Mouse (Mus musculus) hindbrain, embryonic 14.5 days (tissue): ENCODE data around the gene Zfand6. TPM values are rescaled to one million over a fixed set of nuclear protein-coding genes. Genes with fewer than 3 reads are reported as not detected.

ENCODE experiments used
- ATAC-seq: fragments of 200-750 bp; cut with Nextera tagmentation; 2 replicates; pipeline ENCODE4 v1.8.0; 2017; ENCODE audit warnings: moderate number of reproducible peaks, mild to moderate bottlenecking, moderate TSS enrichment, moderate library complexity; ENCODE audit not compliant: low FRiP score
- DNase-seq: peaks from one replicate; pipeline ENCODE4 v3.0.0-alpha.2; 2015; ENCODE audit warnings: low spot score
- H3K27ac ChIP-seq: fragments of 300-500 bp; sonication (generic); 2 replicates; pipeline ENCODE4 v1.5.1; 2014; ENCODE audit warnings: mild to moderate bottlenecking, moderate library complexity
- H3K27me3 ChIP-seq: fragments of 300-500 bp; sonication (generic); 2 replicates; pipeline ENCODE4 v1.6.1; 2014; ENCODE audit warnings: mild to moderate bottlenecking, low read length, mixed read lengths; ENCODE audit not compliant: control insufficient read depth, insufficient read depth
- H3K36me3 ChIP-seq: fragments of 300-500 bp; sonication (generic); replicated peaks from 2 replicates; pipeline ENCODE4 v1.6.1; 2014; ENCODE audit not compliant: control insufficient read depth, insufficient read depth
- H3K4me1 ChIP-seq: fragments of 300-500 bp; sonication (generic); replicated peaks from 2 replicates; pipeline ENCODE4 v1.6.1; 2014; ENCODE audit warnings: antibody characterized with exemption, low read length, mixed read lengths; ENCODE audit not compliant: control insufficient read depth, insufficient read depth
- H3K4me2 ChIP-seq: fragments of 300-500 bp; sonication (generic); replicated peaks from 2 replicates; pipeline ENCODE4 v1.6.1; 2014; ENCODE audit warnings: mild to moderate bottlenecking, moderate library complexity
- H3K4me3 ChIP-seq: fragments of 300-500 bp; sonication (generic); replicated peaks from 2 replicates; pipeline ENCODE4 v1.5.1; 2014; ENCODE audit warnings: mild to moderate bottlenecking, low read length
- H3K9ac ChIP-seq: fragments of 300-500 bp; sonication (generic); 2 replicates; pipeline ENCODE4 v1.6.1; 2014
- H3K9me3 ChIP-seq: fragments of 300-500 bp; sonication (generic); 2 replicates; pipeline ENCODE4 v1.6.1; 2016; ENCODE audit warnings: low read length; ENCODE audit not compliant: control insufficient read depth
- WGBS: fragments of 180-500 bp; shearing (Covaris S2); extraction: QIAGEN DNeasy Blood & Tissue Kit; methylation state at CpG from one replicate; pipeline ENCODE4 v1.1.7; 2014; 5-methylcytosine and 5-hydroxymethylcytosine counted together
- polyA plus RNA-seq: library from polyadenylated mRNA; unstranded; fragments of >200 nt; fragmentation: Nextera tagmentation; extraction: Ambion mirVana; gene quantifications from 2 replicates; pipeline ENCODE4 v1.2.1, GENCODE M21; 2014

Zfand6 gene
- polyA plus RNA-seq, 1 experiment from 2014 or later: 217 TPM

DNA sequence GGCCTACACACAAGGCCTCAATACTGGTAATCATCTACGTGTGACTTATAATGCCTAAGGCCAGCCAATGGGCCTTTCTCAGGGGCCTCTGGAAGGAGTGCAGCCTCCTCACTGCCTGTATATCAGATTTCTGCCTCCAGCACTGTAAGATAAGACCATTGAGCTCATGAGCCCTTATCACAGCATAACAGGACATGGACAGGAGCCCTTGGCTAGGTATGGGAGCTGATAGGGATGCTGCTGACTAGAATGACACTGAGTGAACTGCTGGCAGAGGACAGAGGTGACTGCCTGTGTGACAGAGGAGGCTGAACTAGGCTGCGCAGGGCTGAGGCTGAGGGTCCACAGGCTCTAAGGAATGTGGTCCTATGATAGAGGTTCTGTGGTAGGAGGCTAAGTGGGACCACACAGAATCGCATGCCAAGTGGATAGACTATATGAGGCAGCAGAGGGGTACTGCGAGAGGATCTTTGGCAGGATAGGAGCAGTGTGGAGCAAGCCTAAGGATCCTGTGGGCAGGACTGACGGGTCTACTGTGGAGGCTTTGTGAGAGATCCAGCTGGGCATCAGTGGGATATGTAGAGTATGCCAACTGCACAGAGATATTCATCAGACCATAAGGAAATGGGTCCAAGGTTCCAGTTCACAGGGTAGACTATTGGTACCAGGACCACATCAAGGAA, 102.5 kb downstream of the Zfand6 start:
- H3K4me1 ChIP-seq: no peaks in the 10 kb centered on the region
- H3K27me3 ChIP-seq: no peaks in the 10 kb centered on the region
- DNase-seq (no peak), ATAC-seq (no peak)
- H3K36me3 ChIP-seq: no peaks in the 10 kb centered on the region
- H3K4me2 ChIP-seq: no peak overlapping the region
- 85% methylated on average over 5 of the region's 5 CpGs for WGBS
- no peak overlapping the region for H3K4me3 ChIP-seq
- H3K9ac ChIP-seq: no peak overlapping the region
- no peaks in the 10 kb centered on the region for H3K9me3 ChIP-seq
- H3K27ac ChIP-seq: no peak overlapping the region

- no peak overlapping the region for H3K4me3 ChIP-seq
- H3K9ac ChIP-seq: no peak overlapping the region
- no peaks in the 10 kb centered on the region for H3K4me1 ChIP-seq
- DNase-seq (no peak), ATAC-seq (peak; percentile 52; the same call in 1 of the 2 replicates)
- no peaks in the 10 kb centered on the region for H3K9me3 ChIP-seq
- H3K27me3 ChIP-seq: no peaks in the 10 kb centered on the region
- no peak overlapping the region for H3K27ac ChIP-seq
- 45% methylated on average over 3 of the region's 3 CpGs for WGBS
- H3K36me3 ChIP-seq: no peaks in the 10 kb centered on the region
- no peak overlapping the region for H3K4me2 ChIP-seq
Measured at GRCm38 (mm10) chr7:84586360-84587100, 103.2 kb downstream of the Zfand6 start.

GRCm38 (mm10) chr7:84585086-84585485, 104.7 kb downstream of the Zfand6 start:
- Histone ChIP-seq H3K36me3 (no peaks in the 10 kb centered on the region), H3K9ac (no peak overlapping the region), H3K4me1 (no peaks in the 10 kb centered on the region), H3K27ac (no peak overlapping the region), H3K4me3 (no peak overlapping the region), H3K4me2 (no peak overlapping the region), H3K9me3 (no peaks in the 10 kb centered on the region), H3K27me3 (no peaks in the 10 kb centered on the region)
- DNase-seq (no peak), ATAC-seq (no peak)
- 93% methylated on average over 4 of the region's 4 CpGs for WGBS

DNA sequence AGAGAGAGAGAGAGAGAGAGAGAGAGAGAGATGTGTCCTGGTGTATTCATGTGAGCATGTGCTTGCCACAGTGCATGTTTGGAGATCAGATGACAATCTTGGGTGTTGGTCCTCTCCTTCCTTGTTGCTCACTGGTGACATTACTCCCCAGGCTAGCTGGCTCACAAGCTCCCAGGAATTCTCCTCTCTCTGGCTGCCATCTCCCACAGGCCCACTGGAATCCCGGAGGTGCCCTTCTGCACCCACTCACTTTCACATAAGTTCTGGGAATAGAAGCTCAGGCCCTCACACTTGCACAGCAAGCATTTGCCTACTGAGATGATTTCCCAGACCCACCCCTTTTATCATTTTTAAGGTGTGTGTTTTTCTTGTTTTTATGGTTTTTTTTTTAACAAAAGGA, 110.0 kb downstream of the Zfand6 start:
- Histone ChIP-seq H3K4me1 (no peaks in the 10 kb centered on the region), H3K4me3 (no peak overlapping the region), H3K27me3 (no peaks in the 10 kb centered on the region), H3K27ac (no peak overlapping the region), H3K9ac (no peak overlapping the region), H3K9me3 (no peaks in the 10 kb centered on the region), H3K36me3 (no peaks in the 10 kb centered on the region), H3K4me2 (no peak overlapping the region)
- DNase-seq: no peak
- WGBS: 88% methylated on average over 1 of the region's 1 CpGs
- no peak for ATAC-seq

DNA sequence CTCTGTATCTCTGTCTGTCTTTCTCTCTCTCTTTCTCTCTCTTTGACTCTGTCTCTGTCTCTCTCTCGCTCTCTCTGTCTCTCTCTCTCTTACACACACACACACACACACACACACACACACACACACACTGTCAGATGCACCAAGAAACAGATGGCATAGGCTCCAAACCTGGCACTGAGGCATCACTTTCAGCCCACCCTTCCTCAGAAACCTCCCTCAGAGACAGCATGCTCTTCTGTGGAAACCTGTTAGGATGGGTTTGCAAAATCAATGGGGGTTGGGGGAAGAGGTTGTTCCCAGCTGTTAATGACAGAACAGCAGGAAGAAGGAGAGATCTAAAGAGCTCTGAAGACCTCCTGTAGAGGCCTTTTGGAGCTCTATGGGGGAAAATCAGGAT, 110.9 kb downstream of the Zfand6 start:
- Histone ChIP-seq H3K4me1 (no peaks in the 10 kb centered on the region), H3K4me2 (no peak overlapping the region), H3K4me3 (no peak overlapping the region), H3K9me3 (no peaks in the 10 kb centered on the region), H3K27me3 (no peaks in the 10 kb centered on the region), H3K9ac (no peak overlapping the region), H3K27ac (no peak overlapping the region), H3K36me3 (no peaks in the 10 kb centered on the region)
- WGBS: no CpG with 5 or more reads among the region's 1 CpGs
- DNase-seq (no peak), ATAC-seq (no peak)

- ATAC-seq: no peak
- Histone ChIP-seq H3K27ac (no peak overlapping the region), H3K4me3 (no peak overlapping the region), H3K4me1 (no peaks in the 10 kb centered on the region), H3K9ac (no peak overlapping the region), H3K9me3 (no peaks in the 10 kb centered on the region), H3K4me2 (no peak overlapping the region), H3K36me3 (no peaks in the 10 kb centered on the region), H3K27me3 (no peaks in the 10 kb centered on the region)
- WGBS: 85% methylated on average over 2 of the region's 2 CpGs
- no peak for DNase-seq
Measured at GRCm38 (mm10) chr7:84577034-84577433, 112.7 kb downstream of the Zfand6 start.

GRCm38 (mm10) chr7:84566200-84566599, 123.6 kb downstream of the Zfand6 start:
- no peak overlapping the region for H3K9ac ChIP-seq
- H3K27ac ChIP-seq: no peak overlapping the region
- H3K4me1 ChIP-seq: no peaks in the 10 kb centered on the region
- no peaks in the 10 kb centered on the region for H3K27me3 ChIP-seq
- no peak overlapping the region for H3K4me3 ChIP-seq
- no peaks in the 10 kb centered on the region for H3K9me3 ChIP-seq
- ATAC-seq (no peak), DNase-seq (no peak)
- 81% methylated on average over 6 of the region's 6 CpGs for WGBS
- no peaks in the 10 kb centered on the region for H3K36me3 ChIP-seq
- no peak overlapping the region for H3K4me2 ChIP-seq

DNA sequence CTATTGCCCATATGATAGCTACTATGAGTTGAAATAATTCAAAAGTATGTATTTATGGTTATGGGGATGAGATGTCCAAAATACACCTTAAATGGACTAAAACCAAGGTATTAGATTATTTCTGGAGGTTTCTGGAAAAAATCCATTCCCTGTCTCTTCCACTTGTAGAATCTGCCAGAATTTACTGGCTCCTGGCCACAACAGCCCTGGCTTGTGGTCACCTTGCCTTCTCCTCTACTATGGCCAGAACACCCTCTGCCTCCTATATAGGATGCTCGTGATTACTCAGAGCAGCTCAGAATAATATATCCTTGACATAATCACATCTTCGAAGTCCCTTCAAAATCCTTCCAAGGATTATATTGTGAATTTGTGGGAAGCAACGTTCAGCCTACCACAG, 125.5 kb downstream of the Zfand6 start:
- no peaks in the 10 kb centered on the region for H3K27me3 ChIP-seq
- 90% methylated on average over 3 of the region's 3 CpGs for WGBS
- no peak overlapping the region for H3K4me2 ChIP-seq
- no peak for ATAC-seq
- H3K9me3 ChIP-seq: no peaks in the 10 kb centered on the region
- H3K9ac ChIP-seq: no peak overlapping the region
- no peaks in the 10 kb centered on the region for H3K36me3 ChIP-seq
- no peaks in the 10 kb centered on the region for H3K4me1 ChIP-seq
- no peak overlapping the region for H3K27ac ChIP-seq
- no peak overlapping the region for H3K4me3 ChIP-seq
- no peak for DNase-seq
